Mouse (Mus musculus): ENCODE data around the gene Nfil3. TPM values are rescaled to one million over a fixed set of nuclear protein-coding genes. Genes with fewer than 3 reads are reported as not detected.
A peak's percentile ranks its signal among the peaks of the same experiment; 100 is the strongest.

Nfil3 gene
- polyA plus RNA-seq, 1 experiment from 2014 or later, result 22.8 TPM

DNA sequence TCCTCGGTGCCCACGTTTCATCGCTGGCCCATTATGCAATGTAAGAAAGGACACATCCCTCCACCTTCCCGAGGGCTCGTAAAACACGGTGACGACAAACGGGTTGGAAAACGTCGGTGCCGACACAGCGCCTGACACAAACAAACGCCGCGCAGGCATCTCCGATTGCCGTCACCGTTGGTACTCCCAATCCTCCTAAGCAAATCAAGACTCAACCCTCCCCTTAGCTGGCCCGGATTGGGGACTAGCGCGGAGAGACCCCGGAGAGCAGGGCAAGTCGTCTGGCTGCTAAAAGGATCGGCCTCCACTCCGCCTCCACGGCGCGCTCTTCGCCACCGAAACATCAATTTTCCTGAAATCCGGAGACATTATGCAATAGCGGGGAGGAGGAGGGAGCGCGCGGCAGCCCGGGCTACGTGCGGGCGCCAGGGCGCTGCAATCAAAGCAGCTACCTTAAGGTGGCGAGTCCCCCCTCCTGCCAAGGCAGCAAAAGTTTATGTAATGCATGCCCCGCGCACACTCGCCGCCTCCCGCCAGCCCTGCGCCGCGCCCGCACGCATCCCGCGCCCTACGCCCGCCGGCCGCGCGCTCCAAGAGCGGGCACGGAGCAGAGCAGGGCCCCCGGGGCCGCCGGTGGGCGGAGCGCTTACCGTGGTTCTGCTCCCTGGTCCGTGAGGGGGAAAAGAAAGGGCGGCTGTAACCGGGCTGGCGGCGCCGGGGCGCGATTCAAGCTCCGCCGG, 492 bp downstream of the Nfil3 start:
- Histone ChIP-seq H3K27ac (replicated peaks) (peak overlapping the region; percentile 94), H3K27me3 (replicated peaks; ENCODE audit: low read depth, poor library complexity, severe bottlenecking) (peaks cover 34% of the 10 kb centered on the region), H3K36me3 (replicated peaks) (no peaks in the 10 kb centered on the region), H3K4me1 (peaks cover 52% of the 10 kb centered on the region), H3K4me3 (peak overlapping the region; percentile 88), H3K9me3 (no peaks in the 10 kb centered on the region)
- under 1% methylated on average over 75 of the region's 77 CpGs for WGBS
- DNase-seq (ENCODE audit: low spot score), result peak; percentile 84

DNA sequence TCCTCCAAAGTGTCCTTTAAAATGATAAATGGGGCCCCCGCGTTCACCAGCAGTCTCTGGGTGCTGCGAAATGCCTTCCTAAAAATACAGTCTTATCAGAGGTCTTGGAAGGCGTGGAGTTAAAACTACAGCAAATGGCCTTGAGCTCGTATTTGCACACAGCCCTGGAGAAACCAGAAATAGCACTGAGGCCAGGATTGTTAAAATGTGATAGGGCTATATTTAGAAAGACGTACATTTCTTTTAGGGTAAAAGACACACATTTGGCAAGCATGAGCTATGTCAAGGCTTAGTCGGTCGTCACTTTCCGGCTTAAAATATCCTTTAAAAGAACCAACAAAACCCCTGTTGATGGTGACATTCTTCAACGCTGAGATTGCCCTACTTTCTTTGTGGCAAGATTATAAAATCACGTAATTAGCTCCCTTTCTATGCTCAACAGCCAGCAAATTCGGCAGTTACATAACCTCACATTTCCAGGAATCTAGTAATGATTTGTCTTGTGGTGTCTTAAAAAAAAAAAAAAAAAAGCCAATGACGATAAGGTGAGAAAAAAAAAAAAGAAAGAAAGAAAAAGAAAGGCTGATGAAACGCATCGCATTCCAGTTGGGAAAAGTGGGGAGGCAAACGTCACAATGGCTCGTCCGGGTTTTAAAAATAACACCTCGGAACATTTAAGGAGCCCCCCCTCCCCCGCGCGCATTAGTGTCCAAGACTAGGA, 1.4 kb downstream of the Nfil3 start:
- Histone ChIP-seq H3K9me3 (no peaks in the 10 kb centered on the region), H3K4me1 (peaks cover 61% of the 10 kb centered on the region), H3K4me3 (peak overlapping the region; percentile 88), H3K27me3 (replicated peaks; ENCODE audit: low read depth, poor library complexity, severe bottlenecking) (peaks cover 34% of the 10 kb centered on the region), H3K27ac (replicated peaks) (peak overlapping the region; percentile 94), H3K36me3 (replicated peaks) (no peaks in the 10 kb centered on the region)
- WGBS, result under 1% methylated on average over 22 of the region's 22 CpGs
- peak; percentile 32 for DNase-seq (ENCODE audit: low spot score)

DNA sequence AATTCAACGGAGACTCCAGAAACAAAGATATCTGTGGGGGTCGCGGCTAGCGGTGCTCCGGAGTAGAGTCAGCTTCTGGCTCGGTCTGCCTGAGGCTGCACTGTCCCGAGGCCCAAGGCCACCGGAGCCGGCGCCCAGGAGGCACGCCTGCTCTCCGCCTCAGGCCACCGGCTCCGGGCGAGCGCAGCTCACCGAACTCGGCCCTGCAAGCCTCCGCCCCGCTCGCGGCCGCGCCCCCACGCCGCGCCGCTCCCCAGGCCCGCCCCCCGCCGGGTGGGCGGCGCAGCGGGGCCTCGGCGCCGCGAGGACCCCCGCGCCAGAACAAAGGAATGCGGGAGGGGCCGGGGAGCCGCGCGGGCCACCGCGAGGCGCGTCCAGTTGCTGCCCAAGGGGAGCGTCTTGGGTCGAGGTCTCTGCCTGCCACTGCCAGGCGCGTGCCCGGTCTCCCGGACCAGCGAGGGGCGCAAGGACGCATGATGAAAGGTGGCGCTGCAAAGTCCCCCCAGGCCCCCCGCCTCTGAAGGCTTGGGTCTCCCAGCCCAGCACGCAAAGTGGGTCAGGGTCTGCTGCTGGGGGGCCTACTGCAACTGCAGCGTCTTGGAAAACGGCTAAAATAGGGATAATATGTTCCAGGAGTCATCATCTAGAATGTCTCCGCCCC, 2.4 kb downstream of the Nfil3 start:
- H3K4me1 ChIP-seq, result peaks cover 65% of the 10 kb centered on the region
- WGBS, result under 1% methylated on average over 64 of the region's 64 CpGs
- H3K9me3 ChIP-seq, result no peaks in the 10 kb centered on the region
- peaks cover 27% of the 10 kb centered on the region for H3K27me3 ChIP-seq (replicated peaks; ENCODE audit: low read depth, poor library complexity, severe bottlenecking)
- H3K27ac ChIP-seq (replicated peaks), result peak overlapping the region; percentile 91
- DNase-seq (ENCODE audit: low spot score), result peak; percentile 73
- H3K36me3 ChIP-seq (replicated peaks), result no peaks in the 10 kb centered on the region
- H3K4me3 ChIP-seq, result peak overlapping the region; percentile 88

DNA sequence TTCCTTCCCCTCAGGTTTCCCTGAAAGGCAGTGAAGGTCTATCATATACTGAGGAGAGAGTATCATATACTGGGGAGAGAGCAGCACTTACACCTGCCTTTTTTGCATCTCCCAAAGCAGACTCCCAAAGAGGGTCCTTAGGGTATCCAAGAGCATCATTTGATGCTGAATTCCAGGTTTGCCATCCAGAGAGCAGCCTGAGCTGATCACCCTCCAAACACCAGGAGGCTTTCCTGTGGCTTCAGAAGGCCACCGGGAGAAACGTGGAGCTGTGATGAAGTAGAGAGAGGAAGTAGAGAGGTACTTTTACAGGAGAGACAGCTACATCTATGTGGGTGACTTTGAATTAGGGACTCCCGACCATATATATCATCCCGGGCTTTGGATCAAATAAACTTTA, 3.1 kb downstream of the Nfil3 start:
- WGBS, result 20% methylated on average over 4 of the region's 4 CpGs
- H3K4me1 ChIP-seq, result peaks cover 65% of the 10 kb centered on the region
- no peak overlapping the region for H3K27ac ChIP-seq (replicated peaks)
- H3K27me3 ChIP-seq (replicated peaks; ENCODE audit: low read depth, poor library complexity, severe bottlenecking), result peaks cover 25% of the 10 kb centered on the region
- H3K36me3 ChIP-seq (replicated peaks), result no peaks in the 10 kb centered on the region
- H3K4me3 ChIP-seq, result peak overlapping the region; percentile 88
- no peak for DNase-seq (ENCODE audit: low spot score)
- H3K9me3 ChIP-seq, result no peaks in the 10 kb centered on the region

DNA sequence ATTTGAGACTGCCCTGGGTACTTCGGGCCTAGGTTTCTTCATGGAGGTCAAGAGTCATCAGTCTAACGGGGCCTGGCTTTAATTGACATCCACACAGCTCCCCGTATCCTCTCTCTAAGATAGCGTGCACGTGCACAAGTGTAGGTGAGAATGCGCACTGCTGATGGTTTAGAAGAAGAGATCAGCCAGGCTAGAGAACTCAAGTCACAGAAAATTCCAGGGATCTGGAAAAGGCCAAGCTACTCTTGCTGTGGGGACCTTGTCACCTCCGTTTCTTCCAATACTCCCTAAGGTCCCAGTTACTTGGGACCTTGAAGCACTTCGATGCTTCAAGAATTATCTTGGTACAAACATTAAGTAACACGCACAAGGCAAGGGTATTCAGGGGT, 3.7 kb downstream of the Nfil3 start:
- H3K27ac ChIP-seq (replicated peaks), result 0 out of 2 replicates have a peak overlapping the region, but pooled peaks have one; percentile 51
- peak overlapping the region; percentile 32; the same call in 1 of the 2 replicates for H3K4me3 ChIP-seq
- peaks cover 24% of the 10 kb centered on the region for H3K27me3 ChIP-seq (replicated peaks; ENCODE audit: low read depth, poor library complexity, severe bottlenecking)
- H3K4me1 ChIP-seq, result peaks cover 64% of the 10 kb centered on the region
- no peaks in the 10 kb centered on the region for H3K9me3 ChIP-seq
- no peaks in the 10 kb centered on the region for H3K36me3 ChIP-seq (replicated peaks)
- WGBS, result 52% methylated on average over 9 of the region's 9 CpGs
- no peak for DNase-seq (ENCODE audit: low spot score)

DNA sequence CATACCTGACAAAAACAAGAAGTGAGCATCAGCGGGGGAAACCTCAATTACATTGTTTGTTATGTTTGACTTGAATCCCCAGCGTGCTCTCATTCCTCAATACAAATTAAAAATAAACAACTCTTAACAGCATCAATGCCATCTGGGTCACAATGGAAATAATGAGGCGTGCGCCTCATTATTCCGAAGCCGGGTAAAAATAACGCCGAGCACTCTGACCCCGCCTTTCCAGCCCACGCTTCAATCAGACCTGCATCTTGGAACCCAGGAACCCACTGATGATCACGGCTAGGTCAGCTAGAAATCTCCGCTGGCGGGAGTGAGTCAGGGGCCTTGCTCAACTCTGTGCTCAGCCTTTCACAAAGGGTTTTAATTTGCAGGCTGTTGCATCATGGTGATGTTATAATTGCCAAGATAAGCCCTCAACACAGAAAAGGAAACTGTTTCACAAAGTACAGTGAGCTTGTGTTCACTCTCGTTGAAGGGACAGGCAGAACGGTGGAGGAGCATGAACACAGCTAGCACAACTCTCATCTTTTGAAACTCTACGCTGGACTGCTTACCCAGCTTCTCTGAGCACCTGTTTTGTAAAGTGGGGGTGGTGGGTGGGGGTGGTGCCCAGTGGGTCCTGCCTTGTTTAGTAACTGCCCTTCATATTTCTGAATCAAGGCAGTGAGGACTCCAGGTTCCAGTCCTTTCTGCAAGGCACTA, 4.2 kb downstream of the Nfil3 start:
- Histone ChIP-seq H3K27ac (replicated peaks) (peak overlapping the region; percentile 51; the same call in 1 of the 2 replicates), H3K4me1 (peaks cover 58% of the 10 kb centered on the region), H3K36me3 (replicated peaks) (no peaks in the 10 kb centered on the region), H3K27me3 (replicated peaks; ENCODE audit: low read depth, poor library complexity, severe bottlenecking) (peaks cover 18% of the 10 kb centered on the region), H3K4me3 (peak overlapping the region; percentile 32), H3K9me3 (no peaks in the 10 kb centered on the region)
- WGBS, result 17% methylated on average over 16 of the region's 16 CpGs
- DNase-seq (ENCODE audit: low spot score), result peak; percentile 50

DNA sequence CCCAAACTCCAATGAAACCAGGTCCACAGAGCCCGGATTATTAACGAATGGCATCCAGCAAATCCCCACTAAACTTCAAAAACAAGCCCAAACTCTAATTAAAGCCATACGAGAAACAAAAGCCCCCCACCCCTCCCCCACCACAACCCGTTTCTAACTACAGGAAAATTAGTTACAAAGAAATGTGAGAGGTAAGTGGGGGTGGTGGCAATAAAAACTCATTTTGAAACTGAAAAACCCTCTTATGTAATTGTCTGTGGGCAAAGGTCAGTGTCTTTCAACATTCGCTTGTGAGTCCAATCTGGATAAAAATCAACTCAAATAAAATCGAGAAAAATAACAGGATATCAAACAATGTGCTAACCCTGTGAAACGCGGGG, 4.8 kb downstream of the Nfil3 start:
- Histone ChIP-seq H3K27me3 (replicated peaks; ENCODE audit: low read depth, poor library complexity, severe bottlenecking) (peaks cover 14% of the 10 kb centered on the region), H3K4me3 (peak overlapping the region; percentile 32), H3K9me3 (no peaks in the 10 kb centered on the region), H3K4me1 (peaks cover 53% of the 10 kb centered on the region), H3K27ac (replicated peaks) (0 out of 2 replicates have a peak overlapping the region, but pooled peaks have one; percentile 65), H3K36me3 (replicated peaks) (no peaks in the 10 kb centered on the region)
- 13% methylated on average over 8 of the region's 8 CpGs for WGBS
- DNase-seq (ENCODE audit: low spot score), result peak; percentile 71

DNA sequence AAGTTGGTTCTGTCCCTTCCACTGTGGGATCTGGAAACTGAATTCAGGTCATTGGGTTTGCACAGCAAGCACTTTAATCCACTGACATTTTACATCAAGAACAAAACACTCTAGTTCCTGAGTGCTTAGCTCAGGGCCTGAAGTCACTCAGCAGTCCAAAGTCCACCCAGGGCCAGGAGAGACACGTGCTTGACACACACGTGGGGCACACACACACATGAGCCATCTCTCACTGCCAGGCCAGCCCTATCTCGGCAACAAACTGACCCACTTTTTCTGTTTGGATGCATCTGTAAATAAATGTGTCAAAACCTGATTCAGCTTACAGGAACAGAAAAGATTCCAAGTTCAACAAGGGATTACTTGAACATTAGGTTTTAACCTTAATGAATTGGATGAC, 6.2 kb downstream of the Nfil3 start:
- Histone ChIP-seq H3K27ac (replicated peaks) (no peak overlapping the region), H3K36me3 (replicated peaks) (no peaks in the 10 kb centered on the region), H3K4me1 (peaks cover 52% of the 10 kb centered on the region), H3K4me3 (no peak overlapping the region), H3K9me3 (no peaks in the 10 kb centered on the region), H3K27me3 (replicated peaks; ENCODE audit: low read depth, poor library complexity, severe bottlenecking) (peaks cover 14% of the 10 kb centered on the region)
- DNase-seq (ENCODE audit: low spot score), result no peak
- WGBS, result 73% methylated on average over 3 of the region's 3 CpGs

DNA sequence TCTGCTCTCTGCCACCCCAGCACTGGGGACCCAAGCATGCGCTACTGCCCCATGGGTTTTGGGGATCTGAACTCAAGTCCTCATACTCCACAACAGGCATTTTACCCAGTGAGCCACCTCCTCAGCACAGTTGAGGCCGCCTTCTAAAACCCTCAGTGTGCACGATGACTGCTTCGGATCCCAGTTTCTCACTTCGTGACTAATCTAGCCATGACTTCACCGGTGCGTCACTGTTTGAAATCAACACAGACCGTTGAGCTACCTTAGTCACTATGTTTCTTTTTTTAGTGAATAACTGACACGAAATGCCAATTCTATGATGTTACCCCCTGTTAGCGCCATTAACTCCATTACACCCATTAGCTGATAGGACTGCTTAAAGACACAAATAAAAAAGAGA, 7.4 kb downstream of the Nfil3 start:
- Histone ChIP-seq H3K9me3 (no peaks in the 10 kb centered on the region), H3K36me3 (replicated peaks) (peaks cover 8% of the 10 kb centered on the region), H3K27me3 (replicated peaks; ENCODE audit: low read depth, poor library complexity, severe bottlenecking) (peaks cover 14% of the 10 kb centered on the region), H3K4me3 (no peak overlapping the region), H3K4me1 (peaks cover 43% of the 10 kb centered on the region), H3K27ac (replicated peaks) (no peak overlapping the region)
- no peak for DNase-seq (ENCODE audit: low spot score)
- 97% methylated on average over 10 of the region's 10 CpGs for WGBS

DNA sequence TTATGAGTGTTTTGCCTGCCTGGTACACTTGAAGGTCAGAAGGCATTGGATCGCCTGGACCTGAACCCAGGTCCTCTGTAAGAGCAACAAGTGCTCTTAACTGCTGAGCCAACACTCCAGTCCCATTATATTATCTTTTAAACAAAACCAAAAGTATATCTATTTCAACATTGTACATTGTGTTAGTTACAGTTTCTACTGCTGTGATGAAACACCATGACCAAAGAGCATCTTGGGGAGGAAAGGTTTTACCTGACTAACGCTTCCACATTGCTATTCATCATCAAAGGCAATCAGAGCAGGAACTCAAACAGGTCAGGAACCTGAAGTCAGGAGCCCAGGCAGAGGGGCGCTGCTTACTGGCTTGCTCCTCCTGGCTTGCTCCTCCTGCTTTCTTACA, 8.2 kb downstream of the Nfil3 start:
- Histone ChIP-seq H3K36me3 (replicated peaks) (peaks cover 16% of the 10 kb centered on the region), H3K27me3 (replicated peaks; ENCODE audit: low read depth, poor library complexity, severe bottlenecking) (peaks cover 11% of the 10 kb centered on the region), H3K4me1 (peaks cover 36% of the 10 kb centered on the region), H3K9me3 (no peaks in the 10 kb centered on the region), H3K4me3 (no peak overlapping the region), H3K27ac (replicated peaks) (no peak overlapping the region)
- no peak for DNase-seq (ENCODE audit: low spot score)
- WGBS, result 93% methylated on average over 3 of the region's 3 CpGs

DNA sequence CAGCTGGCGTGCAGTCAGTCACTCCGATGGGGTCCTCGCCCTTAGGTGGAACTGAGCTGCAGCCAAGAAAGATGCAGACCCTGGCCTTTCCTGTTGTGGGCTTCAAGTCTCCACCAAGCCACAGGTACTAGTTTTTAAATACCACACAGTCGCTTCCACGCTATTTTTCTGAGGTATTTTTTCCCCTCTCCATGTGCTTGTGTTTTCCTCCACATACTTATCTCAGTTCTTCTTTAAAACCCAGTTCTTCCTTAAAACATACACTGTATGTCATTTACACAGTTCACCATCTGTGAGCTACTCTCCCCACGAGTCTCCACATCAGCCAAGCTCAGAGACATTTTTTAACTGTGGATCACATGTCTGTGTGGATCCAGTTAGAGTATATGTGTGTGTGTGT, 10.0 kb downstream of the Nfil3 start:
- Histone ChIP-seq H3K4me3 (no peak overlapping the region), H3K27ac (replicated peaks) (no peak overlapping the region), H3K9me3 (no peaks in the 10 kb centered on the region), H3K27me3 (replicated peaks; ENCODE audit: low read depth, poor library complexity, severe bottlenecking) (0 out of 2 replicates have a peak, but pooled peaks cover 3% of the 10 kb centered on the region), H3K4me1 (peaks cover 18% of the 10 kb centered on the region), H3K36me3 (replicated peaks) (peaks cover 33% of the 10 kb centered on the region)
- no peak for DNase-seq (ENCODE audit: low spot score)
- 90% methylated on average over 6 of the region's 6 CpGs for WGBS

DNA sequence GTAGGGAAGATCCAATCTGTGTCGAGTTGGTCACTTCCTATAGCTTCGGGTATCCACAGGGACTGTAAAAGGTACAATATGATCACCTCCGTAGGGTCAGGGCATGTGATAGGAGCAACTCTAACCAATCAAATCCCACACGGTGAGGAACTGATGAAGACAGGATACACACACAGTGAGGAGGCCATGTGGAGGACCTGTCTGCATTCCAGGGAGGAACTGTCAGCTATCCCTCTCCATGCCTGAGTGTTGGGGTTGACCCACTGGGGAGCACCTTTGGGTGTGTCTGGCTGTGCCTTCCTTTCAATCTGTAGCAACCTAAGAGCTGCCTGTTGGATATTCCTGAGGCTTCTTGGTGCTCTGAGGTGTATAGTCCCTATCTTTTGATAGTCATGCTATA, 18.0 kb downstream of the Nfil3 start:
- no peaks in the 10 kb centered on the region for H3K9me3 ChIP-seq
- H3K4me1 ChIP-seq, result no peaks in the 10 kb centered on the region
- peaks cover 39% of the 10 kb centered on the region for H3K36me3 ChIP-seq (replicated peaks)
- DNase-seq (ENCODE audit: low spot score), result no peak
- 89% methylated on average over 4 of the region's 4 CpGs for WGBS
- no peaks in the 10 kb centered on the region for H3K27me3 ChIP-seq (replicated peaks; ENCODE audit: low read depth, poor library complexity, severe bottlenecking)
- H3K4me3 ChIP-seq, result no peak overlapping the region
- H3K27ac ChIP-seq (replicated peaks), result no peak overlapping the region
